Mouse (Mus musculus) olfactory bulb, adult 2 months (tissue): ENCODE measurements at regions not wholly inside any gene's neighbourhood (a gene's known extent, or its start where the extent isn't known, plus 50 kb on each side); places are given as distances from the start of the nearest gene placed in this dataset.

Source experiments
- CTCF ChIP-seq: fragments of 200-500 bp; IDR thresholded peaks from 2 replicates; pipeline ENCODE4 v1.5.1; 2012; ENCODE audit warnings: low read depth, mild to moderate bottlenecking, low read length, moderate library complexity; ENCODE audit not compliant: insufficient read depth
- POLR2A ChIP-seq: fragments of 200-500 bp; IDR thresholded peaks from 2 replicates; pipeline ENCODE4 v1.6.1; 2012; ENCODE audit warnings: mild to moderate bottlenecking, low read depth, low read length, moderate library complexity; ENCODE audit not compliant: insufficient read depth

GRCm38 (mm10) chr2:74243801-74244200 is 332.7 kb upstream of the Atp5g3 start:
- TF ChIP-seq CTCF, result no peak
- TF ChIP-seq POLR2A, result no peak
